Mouse (Mus musculus) urinary bladder, postnatal 10 days (tissue): ENCODE measurements around the gene Alkbh8.
A peak's percentile ranks its signal among the peaks of the same experiment; 100 is the strongest.
"Not testable (repeated sequence)": the region's sequence is repeated elsewhere in the genome, so short reads cannot be mapped to it uniquely, and the experiment has no call there.

ENCODE experiments used
- DNase-seq: peaks from one replicate; pipeline ENCODE4 v3.0.0; 2022; ENCODE audit warnings: low spot score

The Alkbh8 gene

DNA sequence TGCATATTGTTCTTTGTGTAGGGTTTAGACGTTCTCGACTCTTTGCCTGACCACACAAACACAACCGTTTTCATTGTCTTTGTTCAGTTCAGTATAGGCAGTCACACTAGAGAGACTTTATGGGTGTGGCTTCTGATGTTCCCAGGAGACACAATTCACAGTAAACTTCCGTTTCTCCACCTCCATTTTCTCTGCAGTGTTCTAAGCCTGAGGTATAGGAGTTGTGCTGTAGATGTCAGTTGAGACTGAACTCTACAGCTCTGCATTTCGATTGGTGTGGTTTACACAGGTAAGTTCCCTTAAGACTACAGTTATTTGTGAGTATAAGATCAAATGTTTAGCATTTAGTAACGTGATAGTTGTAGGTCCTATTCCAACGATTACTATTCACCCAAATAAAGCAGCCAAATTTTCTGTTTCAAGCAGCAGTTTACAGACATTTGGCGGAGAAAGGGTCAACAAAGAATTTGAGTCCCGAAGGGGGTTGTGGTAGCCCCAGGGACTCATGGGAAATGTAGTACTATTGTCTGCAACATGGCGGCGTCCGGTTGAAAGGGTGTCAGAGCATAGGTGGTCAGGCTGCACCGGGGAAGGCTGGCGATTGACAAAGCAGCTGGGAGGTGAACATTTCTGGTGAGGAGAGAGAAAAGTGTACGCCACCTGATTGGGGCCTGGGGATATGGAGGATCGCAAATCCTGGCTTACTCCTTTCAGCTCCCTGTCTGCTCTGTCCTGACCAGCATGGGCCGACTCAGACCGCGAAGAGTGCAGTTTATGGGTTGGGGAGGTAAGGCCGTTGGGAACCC is at the start of gene Alkbh8:
Gene Alkbh8 (plus strand): TSS at position 179 of the 806 bp plus-strand sequence.
- DNase-seq = peak; percentile 18

DNA sequence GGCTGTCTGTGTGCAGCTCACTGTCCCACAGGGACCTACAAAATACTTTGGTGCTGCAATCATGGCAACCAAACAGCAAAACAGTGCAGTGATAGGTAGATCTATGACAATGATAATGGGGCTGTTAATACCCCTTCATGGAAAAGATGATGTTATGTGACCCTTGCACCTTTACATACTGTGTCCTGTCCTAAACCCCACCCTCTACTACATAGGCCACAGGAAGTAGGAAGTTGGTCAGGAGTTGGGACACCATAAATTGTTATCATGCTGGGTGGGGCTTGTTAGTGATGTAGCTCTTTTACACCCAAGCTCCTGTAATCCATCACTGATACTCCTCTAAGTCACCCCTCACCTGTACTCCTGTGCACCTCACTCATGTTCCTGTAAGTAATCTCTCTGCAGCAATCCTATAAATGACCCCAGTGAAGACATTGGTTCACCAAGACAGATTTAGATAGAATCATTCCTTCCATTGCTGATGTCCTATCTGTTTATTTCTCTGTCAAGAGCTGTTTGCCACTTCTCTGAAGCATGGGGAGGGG is 25.6 kb upstream of the Alkbh8 start:
- DNase-seq = no peak

DNA sequence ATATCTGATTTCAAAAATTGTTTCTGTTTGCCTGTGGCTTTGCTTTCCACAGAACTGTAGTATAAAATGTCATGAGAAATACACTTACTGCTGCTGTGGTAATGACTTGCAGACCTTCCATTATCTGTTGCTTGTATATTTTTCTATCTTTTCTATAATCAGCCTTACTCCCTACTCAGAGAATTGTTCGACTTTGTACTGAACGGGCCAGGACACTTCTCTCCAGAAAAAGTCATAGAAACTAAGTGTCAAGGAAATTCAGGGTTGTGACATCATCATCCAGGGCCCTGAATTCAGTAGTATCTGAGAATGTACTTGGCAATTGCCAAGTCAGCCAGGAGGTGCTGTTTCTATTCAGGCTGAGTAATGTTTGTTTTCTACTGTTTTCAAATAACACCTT is 24.9 kb upstream of the Alkbh8 start:
- no peak for DNase-seq

DNA sequence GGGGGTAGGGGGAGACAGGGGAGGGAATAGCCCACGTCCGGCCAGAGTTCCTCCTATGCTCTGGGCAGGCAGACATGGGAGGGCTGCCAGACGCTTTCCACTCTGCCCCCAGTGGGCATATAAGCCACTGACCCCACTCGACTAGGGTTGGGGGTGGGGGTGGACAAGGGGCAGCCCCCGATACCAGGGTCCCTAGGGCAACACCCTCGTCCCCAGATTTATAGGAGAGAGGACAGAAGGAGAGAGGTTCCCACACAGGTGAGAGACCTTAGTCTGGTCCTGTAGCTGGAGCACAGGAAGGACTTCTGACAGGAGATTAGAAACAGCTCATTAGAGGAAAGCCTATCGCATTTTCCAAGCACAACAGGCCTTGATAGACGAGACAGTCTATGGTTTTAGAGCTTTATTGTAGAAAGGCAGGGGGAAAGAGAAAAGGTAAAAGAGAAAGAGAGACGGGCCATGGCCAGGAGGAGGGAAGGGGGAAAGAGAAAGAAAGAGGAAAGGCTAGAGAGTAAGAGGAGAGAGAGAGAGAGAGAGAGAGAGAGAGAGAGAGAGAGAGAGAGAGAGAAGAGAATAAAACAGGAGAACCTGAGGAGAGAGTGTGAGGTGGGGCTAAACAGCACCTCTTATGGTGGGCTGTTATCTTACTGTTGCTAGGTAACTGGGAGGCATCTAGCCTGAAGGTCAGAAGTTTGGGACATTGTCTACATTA is 7.4 kb upstream of the Alkbh8 start:
- not testable (repeated sequence) for DNase-seq

DNA sequence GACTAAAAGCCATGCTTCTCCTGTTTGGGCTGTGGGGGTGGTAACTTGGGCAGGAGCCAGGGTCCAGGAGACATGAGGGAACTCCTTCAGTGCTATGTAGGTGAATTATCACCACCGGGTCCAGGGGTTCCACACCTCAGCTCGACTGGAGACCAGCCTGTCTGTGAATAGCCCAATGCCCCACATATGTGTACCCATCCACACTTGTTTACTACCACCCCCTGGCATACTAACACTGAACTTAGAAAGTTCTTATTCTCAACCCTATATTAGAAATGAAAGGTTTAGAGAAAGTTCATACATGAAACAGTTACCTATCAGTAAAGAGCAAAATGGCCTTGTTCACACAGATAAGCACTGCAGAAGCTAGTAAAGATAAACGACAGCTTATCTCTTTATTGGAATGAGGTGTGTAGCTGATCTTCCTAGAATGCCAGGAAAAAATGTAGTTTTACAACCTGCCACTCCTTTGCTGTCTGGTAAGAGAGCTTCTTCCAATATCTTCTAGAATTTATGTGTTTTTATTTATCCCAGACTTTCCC is 6.8 kb upstream of the Alkbh8 start:
- no peak for DNase-seq

DNA sequence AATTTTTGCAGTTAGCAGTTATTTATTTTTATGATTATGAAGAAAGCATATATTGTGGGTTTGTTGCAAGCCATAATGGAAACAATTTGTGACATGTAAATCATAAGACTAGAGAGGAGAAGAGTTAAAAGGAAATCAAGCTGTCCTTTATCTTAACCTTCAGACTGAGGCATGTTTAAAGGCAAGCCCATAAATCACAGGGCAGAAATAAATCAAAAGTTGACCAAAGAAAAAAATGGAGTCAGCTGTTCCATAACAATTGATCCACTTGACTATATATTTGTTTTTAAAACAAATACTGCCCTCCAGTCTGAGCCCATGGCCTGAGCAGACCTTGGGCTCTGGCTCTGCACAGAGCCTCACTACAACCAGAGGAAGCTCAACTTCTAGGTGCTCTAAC is 4.6 kb upstream of the Alkbh8 start:
- no peak for DNase-seq

DNA sequence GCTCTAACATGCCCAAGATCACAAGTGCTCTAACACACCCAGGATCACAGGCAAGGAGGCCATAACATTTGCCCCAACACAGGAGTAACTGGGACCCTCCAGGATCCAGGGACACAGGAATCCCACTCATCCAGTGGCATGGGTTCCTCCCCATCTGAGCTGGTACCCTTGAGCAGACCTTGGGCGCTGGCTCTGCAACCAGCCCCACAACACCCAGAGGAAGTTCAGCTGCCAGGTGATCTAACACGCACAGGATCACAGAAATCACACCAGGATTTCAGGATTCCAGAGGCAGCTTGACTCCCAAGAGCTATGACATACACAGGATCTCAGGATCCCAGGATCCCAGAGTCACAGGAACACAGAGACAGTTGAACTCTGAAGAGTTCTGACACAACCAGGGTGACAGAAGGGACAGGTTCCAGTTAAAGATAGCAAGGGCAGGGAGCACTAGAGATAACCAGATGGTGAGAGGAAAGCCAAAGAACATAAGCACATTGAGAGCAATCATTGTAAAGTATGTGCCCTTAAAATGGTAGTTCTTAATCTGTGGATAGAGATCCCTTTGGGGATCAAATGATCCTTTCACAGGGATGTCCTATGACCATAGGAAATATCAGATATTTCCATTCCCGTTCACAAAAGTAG is 4.1 kb upstream of the Alkbh8 start:
- no peak for DNase-seq

DNA sequence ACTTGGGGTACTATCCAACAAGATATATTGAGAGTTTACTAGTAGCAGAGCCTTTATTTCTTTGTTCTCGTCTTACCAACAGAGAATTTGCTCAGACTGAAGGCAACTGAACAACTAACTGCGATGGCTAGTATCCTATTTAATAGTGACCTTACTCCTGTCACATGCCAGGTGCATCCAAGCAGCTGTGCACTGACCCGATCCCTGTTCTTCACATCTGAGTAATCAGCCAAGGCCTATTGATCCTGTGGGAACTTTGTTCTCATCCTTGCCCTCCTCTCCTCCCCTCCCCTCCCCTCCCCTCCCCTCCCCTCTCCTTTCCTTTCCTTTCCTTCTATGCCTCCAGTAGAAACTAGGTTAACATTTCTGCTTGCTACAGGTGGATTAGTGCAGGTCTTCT is 1.7 kb downstream of the Alkbh8 start:
- no peak for DNase-seq

DNA sequence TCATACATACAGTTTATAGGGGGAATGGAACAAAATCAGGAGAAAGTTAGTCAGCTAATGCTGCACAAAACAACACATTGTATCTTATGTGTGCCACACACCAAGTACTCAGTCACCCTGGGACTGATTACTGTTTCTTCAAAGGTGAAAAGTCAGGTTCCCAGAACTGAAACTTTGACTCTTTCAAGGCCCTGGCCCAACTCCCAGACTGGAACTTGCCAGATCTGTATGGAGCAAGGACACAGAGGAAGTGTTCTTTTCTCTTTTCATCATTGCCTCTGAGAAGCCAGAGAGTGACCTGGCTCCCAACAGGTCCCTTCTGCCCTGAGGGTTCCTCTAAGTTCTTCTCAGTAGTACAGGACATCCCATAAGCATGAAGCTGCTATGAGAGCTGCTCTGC is 10.2 kb downstream of the Alkbh8 start:
- DNase-seq = no peak

DNA sequence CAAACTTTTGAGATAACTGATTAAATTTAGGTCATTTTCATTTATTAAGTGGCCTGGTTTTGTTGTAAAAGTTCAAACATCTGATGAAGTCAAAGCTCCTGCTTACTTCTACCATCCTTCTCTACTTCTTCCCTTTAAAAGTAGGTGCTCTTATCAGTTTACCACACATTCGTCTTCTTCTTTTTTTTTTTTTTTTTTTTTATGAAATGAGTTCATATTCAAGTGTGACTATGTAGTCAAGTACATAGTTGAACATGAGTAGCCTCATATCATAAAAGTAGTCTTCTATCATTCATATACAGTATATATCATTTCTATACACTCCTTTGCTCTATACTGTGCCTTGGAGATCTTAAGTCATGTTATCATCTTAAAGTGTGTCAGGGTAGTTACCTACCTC is 11.0 kb downstream of the Alkbh8 start:
- DNase-seq = no peak

DNA sequence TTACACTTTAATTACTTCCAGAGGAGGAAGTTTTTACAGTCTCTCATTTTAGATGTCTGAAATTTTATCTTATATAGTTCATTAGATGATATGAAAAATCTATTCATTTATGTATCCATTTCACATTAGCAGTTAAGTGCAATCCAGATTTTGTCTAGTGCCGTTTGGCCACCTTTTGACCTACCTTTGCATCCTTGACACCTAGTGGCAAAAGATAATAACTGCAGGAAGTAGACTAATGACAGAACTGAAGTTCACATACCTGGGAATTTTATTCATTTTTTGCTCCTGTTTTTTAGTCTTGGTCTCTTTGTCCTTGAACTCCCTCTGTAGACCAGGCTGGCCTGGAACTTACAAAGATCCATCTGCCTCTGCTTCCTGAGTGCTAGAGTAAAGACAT is 15.1 kb downstream of the Alkbh8 start:
- DNase-seq = no peak

DNA sequence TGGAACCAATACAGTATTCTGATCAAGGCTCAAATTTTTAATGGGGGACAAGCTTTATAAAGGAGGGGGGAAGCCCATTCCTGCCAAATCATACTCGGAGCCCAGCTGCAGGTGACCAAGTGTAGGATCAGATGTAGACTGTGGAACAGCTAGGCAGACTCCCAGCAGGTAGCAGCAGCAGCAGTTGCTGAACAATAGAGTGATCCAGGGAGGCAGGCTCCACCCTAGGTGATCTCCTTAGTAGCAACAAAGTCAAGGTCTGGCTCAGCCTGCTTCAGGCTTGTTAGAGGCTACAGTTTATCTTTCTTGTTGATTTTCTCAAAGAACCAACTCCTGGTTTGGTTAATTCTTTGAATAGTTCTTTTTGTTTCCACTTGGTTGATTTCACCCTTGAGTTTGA is 41.4 kb downstream of the Alkbh8 start:
- DNase-seq = not testable (repeated sequence)

DNA sequence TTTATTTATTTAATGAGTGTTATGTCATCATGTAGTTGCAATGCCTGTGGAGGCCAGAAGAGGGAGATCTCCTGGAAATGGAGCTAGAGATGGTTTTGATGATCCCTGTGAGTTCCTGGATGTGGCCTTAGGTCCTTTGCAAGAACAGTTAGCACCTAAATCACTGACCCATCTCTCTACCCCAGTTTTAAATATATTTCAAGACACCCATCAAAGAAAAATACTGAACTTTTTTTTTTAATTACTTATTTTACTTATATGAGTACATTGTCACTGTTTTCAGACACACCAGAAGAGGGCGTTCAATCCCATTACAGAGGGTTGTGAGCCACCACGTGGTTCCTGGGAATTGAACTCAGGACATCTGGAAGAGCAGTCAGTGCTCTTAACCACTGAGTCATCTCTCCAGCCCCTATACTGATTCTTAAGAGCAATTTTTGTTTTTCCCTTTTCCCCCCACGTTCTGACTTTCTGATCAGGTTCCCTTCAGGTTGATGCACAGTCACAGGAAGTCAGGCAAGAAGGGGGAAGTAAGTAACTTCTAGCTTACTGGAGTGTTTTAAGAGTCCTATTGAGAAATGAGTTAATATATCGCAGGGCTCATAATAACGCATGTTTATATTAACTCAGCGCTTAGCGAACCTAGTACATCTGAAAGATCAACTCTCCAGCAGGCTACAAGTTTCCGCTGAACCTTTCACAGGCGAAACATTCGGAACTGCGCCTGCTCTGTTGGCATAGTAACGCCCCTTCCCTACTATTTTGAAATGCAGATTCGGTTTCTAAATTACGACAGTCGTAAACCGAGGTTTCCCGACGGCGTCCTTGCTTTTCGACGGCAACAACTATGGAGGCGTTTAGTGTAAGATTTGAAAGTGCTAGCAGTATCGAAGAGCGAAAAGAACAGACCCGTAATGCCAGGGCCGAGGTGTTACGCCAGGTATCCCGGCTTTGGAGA is 68.6 kb downstream of the Alkbh8 start, which contains the start of gene Cwf19l2:
Gene Cwf19l2 (plus strand): TSS at position 342 of the 958 bp plus-strand sequence.
- no peak for DNase-seq

DNA sequence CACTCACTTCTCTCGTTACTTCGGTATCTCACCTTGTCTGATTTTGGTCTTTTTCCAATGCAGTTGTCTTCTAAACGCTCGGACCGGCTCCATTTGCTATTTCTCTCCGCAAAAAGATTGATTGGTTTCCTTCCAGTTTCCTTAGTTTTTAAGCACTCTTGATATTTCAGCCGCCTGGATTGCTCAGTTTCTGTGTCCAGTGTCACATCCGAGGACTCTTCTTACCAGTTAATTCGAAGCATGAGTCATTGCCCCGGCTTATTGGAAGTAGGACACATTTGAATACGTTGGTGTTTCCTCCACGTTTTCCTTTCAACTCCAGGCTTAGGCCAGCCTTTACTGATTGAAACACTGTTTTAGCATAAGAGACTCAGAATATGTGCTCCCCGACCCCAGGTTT is 69.4 kb downstream of the Alkbh8 start:
- no peak for DNase-seq

DNA sequence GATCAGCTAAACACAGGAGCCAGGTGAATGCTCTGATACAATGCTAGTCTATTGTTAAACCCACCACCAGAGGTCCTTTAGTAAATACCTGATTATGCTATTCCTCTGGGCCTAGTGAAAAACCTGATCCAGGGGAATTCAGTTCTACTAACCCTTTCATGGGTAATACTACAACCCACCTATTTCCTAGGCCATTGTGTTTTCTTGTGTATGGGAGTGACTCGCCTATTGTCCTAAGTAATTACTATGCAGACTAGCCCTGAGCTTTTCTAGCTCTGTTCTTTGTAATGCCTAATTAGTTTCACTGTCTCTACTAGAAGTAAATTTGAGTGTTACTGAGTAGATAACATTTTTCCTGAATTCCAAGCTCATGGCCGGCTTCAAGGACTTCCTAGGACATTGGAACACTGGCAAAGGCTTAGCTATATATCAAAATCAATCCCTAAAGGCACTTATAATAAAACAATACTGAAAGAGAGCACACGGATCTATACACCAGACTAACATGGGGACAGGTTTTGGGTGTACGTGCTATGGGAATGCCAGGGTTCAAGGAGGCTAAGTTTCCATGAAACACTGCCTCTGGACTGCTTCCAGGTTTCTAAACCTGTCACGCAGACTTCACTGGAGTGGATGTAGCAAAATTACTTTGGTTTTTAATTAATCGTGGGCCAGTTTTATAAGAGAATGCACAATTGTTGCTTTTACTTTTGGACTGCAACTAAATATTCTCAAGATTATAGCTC is 104.8 kb downstream of the Alkbh8 start:
- not testable (repeated sequence) for DNase-seq
